Mouse (Mus musculus): ENCODE data around the gene Cdpf1. TPM values are rescaled to one million over a fixed set of nuclear protein-coding genes. Genes with fewer than 3 reads are reported as not detected.

Gene Cdpf1
- polyA plus RNA-seq, 1 experiment from 2014 or later = 35.1 TPM

DNA sequence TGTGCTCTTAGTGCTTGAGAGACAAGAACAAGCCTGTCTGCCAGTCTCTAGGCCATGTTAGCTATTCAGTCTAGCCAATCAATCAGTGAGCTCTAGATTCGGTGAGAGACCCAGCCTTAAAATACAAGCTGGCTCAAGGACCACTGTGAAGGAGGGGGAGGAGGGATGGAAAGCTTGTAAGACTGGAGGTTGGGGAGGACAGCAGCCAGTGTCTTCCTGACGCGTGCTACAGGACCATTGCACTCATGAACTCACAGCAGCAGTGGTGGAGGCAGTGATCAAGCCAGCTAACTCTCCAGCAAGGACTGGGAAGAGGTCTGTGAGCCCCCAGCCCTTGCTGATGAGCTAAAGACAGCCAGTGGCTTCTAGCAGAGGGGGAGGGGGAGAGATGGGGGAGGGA lies 46.5 kb downstream of the Cdpf1 start:
- Histone ChIP-seq H3K9ac (no peak overlapping the region), H3K27ac (replicated peaks) (no peak overlapping the region), H3K4me1 (no peaks in the 10 kb centered on the region), H3K4me2 (replicated peaks) (no peak overlapping the region), H3K4me3 (replicated peaks) (no peak overlapping the region), H3K27me3 (no peaks in the 10 kb centered on the region), H3K36me3 (no peaks in the 10 kb centered on the region), H3K9me3 (replicated peaks) (no peaks in the 10 kb centered on the region)
- ATAC-seq (ENCODE audit: insufficient number of reproducible peaks, low FRiP score, low TSS enrichment, low read depth) = no peak
- 64% methylated on average over 3 of the region's 3 CpGs for WGBS

- ATAC-seq (ENCODE audit: insufficient number of reproducible peaks, low FRiP score, low TSS enrichment, low read depth) = no peak
- no peak overlapping the region for H3K9ac ChIP-seq
- H3K27ac ChIP-seq (replicated peaks) = no peak overlapping the region
- no peaks in the 10 kb centered on the region for H3K4me1 ChIP-seq
- H3K36me3 ChIP-seq = no peaks in the 10 kb centered on the region
- H3K4me2 ChIP-seq (replicated peaks) = no peak overlapping the region
- 0 out of 2 replicates have a peak, but pooled peaks cover 4% of the 10 kb centered on the region for H3K9me3 ChIP-seq (replicated peaks)
- no peaks in the 10 kb centered on the region for H3K27me3 ChIP-seq
- H3K4me3 ChIP-seq (replicated peaks) = no peak overlapping the region
- WGBS = 73% methylated on average over 4 of the region's 4 CpGs
Measured at GRCm38 (mm10) chr15:85762761-85763160, 48.7 kb downstream of the Cdpf1 start.

GRCm38 (mm10) chr15:85757768-85758167 lies 53.7 kb downstream of the Cdpf1 start:
- H3K27me3 ChIP-seq = no peaks in the 10 kb centered on the region
- H3K4me1 ChIP-seq = no peaks in the 10 kb centered on the region
- no peak for ATAC-seq (ENCODE audit: insufficient number of reproducible peaks, low FRiP score, low TSS enrichment, low read depth)
- H3K9me3 ChIP-seq (replicated peaks) = 0 out of 2 replicates have a peak, but pooled peaks cover 9% of the 10 kb centered on the region
- no peak overlapping the region for H3K27ac ChIP-seq (replicated peaks)
- 90% methylated on average over 3 of the region's 3 CpGs for WGBS
- H3K9ac ChIP-seq = no peak overlapping the region
- H3K4me3 ChIP-seq (replicated peaks) = no peak overlapping the region
- H3K4me2 ChIP-seq (replicated peaks) = no peak overlapping the region
- no peaks in the 10 kb centered on the region for H3K36me3 ChIP-seq

Other genes with a start within 250 kb of the Cdpf1 start
- 36.0 and 40.9 TPM in 2 replicates for gene Wnt7b, start 229.2 kb downstream of the Cdpf1 start, polyA plus RNA-seq (2015; fragmentation: Nextera tagmentation; extraction: Ambion mirVana)
- 3.6 and 5.0 TPM in 2 replicates for gene Ppara, start 76.7 kb downstream of the Cdpf1 start, polyA plus RNA-seq (2015; fragmentation: Nextera tagmentation; extraction: Ambion mirVana)
- gene Pkdrej, start 10.0 kb upstream of the Cdpf1 start, polyA plus RNA-seq (2015; fragmentation: Nextera tagmentation; extraction: Ambion mirVana) = 0.29 and 0.31 TPM in 2 replicates
- gene Ttc38, start 20.6 kb upstream of the Cdpf1 start, polyA plus RNA-seq (2015; fragmentation: Nextera tagmentation; extraction: Ambion mirVana) = 6.8 and 8.8 TPM in 2 replicates
- 19.9 and 22.4 TPM in 2 replicates for gene Gtse1, start 48.0 kb upstream of the Cdpf1 start, polyA plus RNA-seq (2015; fragmentation: Nextera tagmentation; extraction: Ambion mirVana)
- gene Trmu, start 67.6 kb upstream of the Cdpf1 start, polyA plus RNA-seq (2015; fragmentation: Nextera tagmentation; extraction: Ambion mirVana) = 45.6 and 51.4 TPM in 2 replicates
- 4.2 and 5.1 TPM in 2 replicates for gene Celsr1, start 222.1 kb upstream of the Cdpf1 start, polyA plus RNA-seq (2015; fragmentation: Nextera tagmentation; extraction: Ambion mirVana)
- gene Gramd4, start 246.0 kb upstream of the Cdpf1 start, polyA plus RNA-seq (2015; fragmentation: Nextera tagmentation; extraction: Ambion mirVana) = 17.8 and 18.9 TPM in 2 replicates